Mouse (Mus musculus) megakaryocyte, embryonic 14.5 days (primary cell): ENCODE results near the gene Zfp983.

Source experiments
- FLI1 ChIP-seq: IDR thresholded peaks from 2 replicates; pipeline ENCODE4 v1.6.1; 2012; ENCODE audit warnings: low read length, inconsistent platforms, mixed read lengths
- GATA1 ChIP-seq: IDR thresholded peaks from 3 replicates; pipeline ENCODE4 v1.6.1; 2012; ENCODE audit warnings: mixed read lengths, low read length, inconsistent platforms, borderline replicate concordance

- TF ChIP-seq GATA1 (no peak), FLI1 (no peak)
Observed at GRCm38 (mm10) chr17:21691560-21691959, 41.1 kb downstream of the Zfp983 start, which contains the start of gene Gm10226.
